In genomic region chr1:86423879-86424278, GRCm38 (mm10) we compare ENCODE assay signal across 24 mouse cellular contexts. TPM values are rescaled to one million over a fixed set of nuclear protein-coding genes. Genes with fewer than 3 reads are reported as not detected.
DNase-seq lines count a peak whose midpoint lies in the region; ATAC-seq and TF ChIP-seq lines count a peak whose summit lies in the region.
"Had no signal": no experiment of that assay in that cellular context is flagged by ENCODE, and none has a peak within 500 bp of the region (broad histone marks: within the 10 kb centered on the region; RNA-seq: fewer than 3 reads in every experiment).

No protein-coding gene starts in this region.

- no peak for ATAC-seq in hindbrain, embryonic 11.5 days (ENCODE audit: low FRiP score)
- ATAC-seq in hindbrain, postnatal 0 days = no peak
- ATAC-seq in neural tube, embryonic 12.5 days (ENCODE audit: low FRiP score, low read depth) = no peak
- ATAC-seq: activated CD4-positive, CD25-positive, alpha-beta regulatory T cell, adult 4 months; Patski had no signal

- no peaks in the 10 kb centered on the region for H3K9me3 ChIP-seq in hindbrain, embryonic 11.5 days (ENCODE audit: control insufficient read depth, low read length)
- H3K9me3 ChIP-seq in hindbrain, postnatal 0 days (ENCODE audit: low read length) = no peaks in the 10 kb centered on the region
- H3K9me3 ChIP-seq in neural tube, embryonic 12.5 days = no peaks in the 10 kb centered on the region
- H3K9me3 ChIP-seq: embryonic facial prominence, embryonic 12.5 days had no signal

- H3K4me3 ChIP-seq in hindbrain, embryonic 11.5 days (ENCODE audit: low read depth, low read length) = no peak overlapping the region
- H3K4me3 ChIP-seq in hindbrain, postnatal 0 days (ENCODE audit: low read length) = no peak overlapping the region
- H3K4me3 ChIP-seq in neural tube, embryonic 12.5 days = no peak overlapping the region
- H3K4me3 ChIP-seq in thymus, adult 2 months (ENCODE audit: control insufficient read depth, insufficient read depth, low read length) = peak overlapping the region; percentile 15; the same call in 1 of the 2 replicates
- H3K4me3 ChIP-seq: embryonic facial prominence, embryonic 12.5 days had no signal

- no peaks in the 10 kb centered on the region for H3K27me3 ChIP-seq in hindbrain, embryonic 11.5 days (ENCODE audit: control insufficient read depth, insufficient read depth, low read length)
- H3K27me3 ChIP-seq in hindbrain, postnatal 0 days (ENCODE audit: insufficient read depth, low read length) = no peaks in the 10 kb centered on the region
- H3K27me3 ChIP-seq in neural tube, embryonic 12.5 days (replicated peaks) = no peaks in the 10 kb centered on the region
- H3K27me3 ChIP-seq in thymus, adult 2 months (ENCODE audit: control insufficient read depth, insufficient read depth, low read length) = no peaks in the 10 kb centered on the region
- H3K27me3 ChIP-seq: embryonic facial prominence, embryonic 12.5 days; Patski had no signal

- H3K36me3 ChIP-seq in hindbrain, embryonic 11.5 days (ENCODE audit: control insufficient read depth, insufficient read depth, low read length) = no peaks in the 10 kb centered on the region
- no peaks in the 10 kb centered on the region for H3K36me3 ChIP-seq in hindbrain, postnatal 0 days (ENCODE audit: insufficient read depth, low read length)
- H3K36me3 ChIP-seq in neural tube, embryonic 12.5 days = no peaks in the 10 kb centered on the region
- no peaks in the 10 kb centered on the region for H3K36me3 ChIP-seq in thymus, adult 2 months (ENCODE audit: control insufficient read depth, insufficient read depth, low read length)
- H3K36me3 ChIP-seq: embryonic facial prominence, embryonic 12.5 days had no signal

- 0 out of 2 replicates have a peak overlapping the region, but pooled peaks have one; percentile 33 for H3K27ac ChIP-seq in hindbrain, embryonic 11.5 days (ENCODE audit: low read depth, low read length)
- H3K27ac ChIP-seq in hindbrain, postnatal 0 days = no peak overlapping the region
- 0 out of 2 replicates have a peak overlapping the region, but pooled peaks have one; percentile 7 for H3K27ac ChIP-seq in neural tube, embryonic 12.5 days
- peak overlapping the region; percentile 99 for H3K27ac ChIP-seq in thymus, adult 2 months (ENCODE audit: control insufficient read depth, insufficient read depth, low read length)
- H3K27ac ChIP-seq: embryonic facial prominence, embryonic 12.5 days; kidney, postnatal 0 days; macrophage had no signal

- no peak for DNase-seq in hindbrain, embryonic 11.5 days (ENCODE audit: low spot score)
- no peak for DNase-seq in hindbrain, postnatal 0 days (ENCODE audit: low spot score)
- no peak for DNase-seq in neural tube, embryonic 10.5 days (ENCODE audit: extremely low spot score, low spot score)
- peak; percentile 76 for DNase-seq in thymus, adult 2 months
- no peak for DNase-seq in kidney, postnatal 10 days
- DNase-seq in kidney, postnatal 25 days = no peak
- DNase-seq: adrenal gland, postnatal 14 days; cerebellum, adult 8-10 months; gastrocnemius, postnatal 25 days; left cerebral cortex, postnatal 4 days; lung, embryonic 14.5 days had no signal

- no peak overlapping the region for H3K4me2 ChIP-seq in hindbrain, embryonic 11.5 days (replicated peaks; ENCODE audit: low read depth, low read length)
- H3K4me2 ChIP-seq in hindbrain, postnatal 0 days (ENCODE audit: low read depth, low read length) = no peak overlapping the region
- no peak overlapping the region for H3K4me2 ChIP-seq in neural tube, embryonic 12.5 days (replicated peaks)
- H3K4me2 ChIP-seq: embryonic facial prominence, embryonic 12.5 days; lung, embryonic 14.5 days had no signal

- 72% methylated on average over 5 of the region's 5 CpGs for WGBS in hindbrain, embryonic 11.5 days
- 75% methylated on average over 5 of the region's 5 CpGs for WGBS in hindbrain, postnatal 0 days
- WGBS in neural tube, embryonic 12.5 days = 69% methylated on average over 5 of the region's 5 CpGs
- WGBS in thymus, adult 2 months = 15% methylated on average over 5 of the region's 5 CpGs

- TF ChIP-seq POLR2A in thymus, adult 2 months (IDR thresholded peaks at IDR 0.05; ENCODE audit: control insufficient read depth, extremely low read depth, insufficient read depth, low read length, poor library complexity) = peak; percentile 51

- H3K9ac ChIP-seq in hindbrain, embryonic 11.5 days (ENCODE audit: low read depth, low read length) = no peak overlapping the region
- no peak overlapping the region for H3K9ac ChIP-seq in hindbrain, postnatal 0 days (replicated peaks; ENCODE audit: low read length)
- no peak overlapping the region for H3K9ac ChIP-seq in neural tube, embryonic 12.5 days
- H3K9ac ChIP-seq: embryonic facial prominence, embryonic 12.5 days; lung, embryonic 14.5 days had no signal

- H3K4me1 ChIP-seq in hindbrain, embryonic 11.5 days (replicated peaks; ENCODE audit: control insufficient read depth, insufficient read depth, low read length) = no peaks in the 10 kb centered on the region; the same call in 1 of the 2 replicates
- H3K4me1 ChIP-seq in hindbrain, postnatal 0 days (ENCODE audit: insufficient read depth, low read length) = peaks cover 5% of the 10 kb centered on the region
- peaks cover 21% of the 10 kb centered on the region for H3K4me1 ChIP-seq in neural tube, embryonic 12.5 days
- peaks cover 49% of the 10 kb centered on the region for H3K4me1 ChIP-seq in thymus, adult 2 months (replicated peaks; ENCODE audit: control insufficient read depth, insufficient read depth, low read length)

- TF ChIP-seq CTCF in hindbrain, postnatal 0 days (IDR thresholded peaks at IDR 0.05; ENCODE audit: low read depth) = no peak
- TF ChIP-seq CTCF in thymus, adult 2 months (IDR thresholded peaks at IDR 0.05; ENCODE audit: borderline replicate concordance, control insufficient read depth, extremely low read depth, insufficient read depth, low read length, poor library complexity) = no peak

RNA-seq across cellular contexts. Expression of gene Nmur1, which starts 2.1 kb away (rescaled TPM):
- not detected in 2 replicates for polyA plus RNA-seq in hindbrain, embryonic 11.5 days (2014; fragmentation: Nextera tagmentation; extraction: Ambion mirVana)
- 0.16 TPM in 1 of 2 replicates, not detected in the other for total RNA-seq in hindbrain, postnatal 0 days (2014; rRNA removed)
- 0.16 and 0.24 TPM in 2 replicates for polyA plus RNA-seq in hindbrain, postnatal 0 days (2015; fragmentation: Nextera tagmentation; extraction: Ambion mirVana)
- polyA plus RNA-seq in neural tube, embryonic 12.5 days (2016; fragmentation: Nextera tagmentation; extraction: Ambion mirVana) = 0.15 and 0.40 TPM in 2 replicates
- polyA plus RNA-seq in thymus, adult 2 months (2012; rRNA removed) = 0.44 and 0.64 TPM in 2 replicates
- total RNA-seq: adrenal gland, postnatal 14 days; common myeloid progenitor, adult 5-6 weeks; gastrocnemius, postnatal 25 days; heart, postnatal 25 days; layer of hippocampus, adult 8-10 months; left cerebral cortex, adult 18-20 months; liver, adult 2 months; monocyte, adult 5-6 weeks had no signal
- polyA plus RNA-seq: embryonic facial prominence, embryonic 12.5 days; intestine, embryonic 14.5 days; kidney, postnatal 0 days; liver, adult 2 months; lung, embryonic 14.5 days; macrophage; Patski had no signal

RNA-seq across cellular contexts. Expression of gene Tex44, which starts 2.2 kb away (rescaled TPM):
- polyA plus RNA-seq in hindbrain, embryonic 11.5 days (2014; fragmentation: Nextera tagmentation; extraction: Ambion mirVana) = 0.15 TPM in 1 of 2 replicates, not detected in the other
- total RNA-seq in hindbrain, postnatal 0 days (2014; rRNA removed) = not detected in 2 replicates
- not detected in 2 replicates for polyA plus RNA-seq in hindbrain, postnatal 0 days (2015; fragmentation: Nextera tagmentation; extraction: Ambion mirVana)
- not detected in 2 replicates for polyA plus RNA-seq in neural tube, embryonic 12.5 days (2016; fragmentation: Nextera tagmentation; extraction: Ambion mirVana)
- 0.74 and 1.2 TPM in 2 replicates for polyA plus RNA-seq in thymus, adult 2 months (2012; rRNA removed)
- total RNA-seq: adrenal gland, postnatal 14 days; common myeloid progenitor, adult 5-6 weeks; gastrocnemius, postnatal 25 days; heart, postnatal 25 days; layer of hippocampus, adult 8-10 months; left cerebral cortex, adult 18-20 months; left cerebral cortex, postnatal 4 days; liver, adult 2 months; monocyte, adult 5-6 weeks had no signal
- polyA plus RNA-seq: activated CD4-positive, CD25-positive, alpha-beta regulatory T cell, adult 4 months; embryonic facial prominence, embryonic 12.5 days; intestine, embryonic 14.5 days; kidney, postnatal 0 days; liver, adult 2 months; lung, embryonic 14.5 days; macrophage; Patski had no signal
